Mouse (Mus musculus) heart, postnatal 25 days (tissue): ENCODE results near the gene Prkag2. TPM values are rescaled to one million over a fixed set of nuclear protein-coding genes. Genes with fewer than 3 reads are reported as not detected.

Experiments used
- DNase-seq: peaks from one replicate; pipeline ENCODE4 v3.0.0; 2022; ENCODE audit warnings: low spot score
- intact Hi-C: fragments of 180-260 bp; cut with DNase I; formaldehyde crosslinking; loops from one replicate; pipeline ENCODE4 v1.15.1; 2025
- total RNA-seq, 2 experiments: library from RNA; stranded (reverse); gene quantifications; 2 replicates each; pipeline ENCODE4 v1.2.3; 2021

Gene Prkag2
- total RNA-seq, 2 experiments from 2014 or later: 29.7 to 36.6 TPM

DNA sequence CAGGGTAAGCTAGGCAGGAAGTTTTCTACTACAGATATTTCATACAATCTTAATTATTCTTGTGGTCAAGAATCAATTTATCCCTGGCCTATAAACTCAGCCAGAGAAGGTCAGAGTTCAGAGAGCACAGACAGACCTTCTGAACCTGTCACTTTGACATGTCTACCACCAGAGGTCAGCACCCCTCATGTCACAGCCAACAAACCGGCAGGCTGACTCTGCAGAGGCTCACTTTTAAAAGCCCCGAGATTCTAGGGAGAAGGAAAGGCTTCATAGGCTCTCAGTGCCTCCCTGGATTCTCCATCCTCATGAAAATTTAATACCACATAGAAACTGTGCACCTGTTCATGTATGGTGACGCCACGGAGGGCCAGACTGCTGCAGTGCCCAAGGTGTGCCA lies 197.6 kb downstream of the Prkag2 start:
- intact Hi-C loops: loop anchor here (2.0 to 10.0 kb wide), 4 partner anchors 56 to 228 kb away; no protein-coding TSS in a partner anchor
- no peak for DNase-seq

DNA sequence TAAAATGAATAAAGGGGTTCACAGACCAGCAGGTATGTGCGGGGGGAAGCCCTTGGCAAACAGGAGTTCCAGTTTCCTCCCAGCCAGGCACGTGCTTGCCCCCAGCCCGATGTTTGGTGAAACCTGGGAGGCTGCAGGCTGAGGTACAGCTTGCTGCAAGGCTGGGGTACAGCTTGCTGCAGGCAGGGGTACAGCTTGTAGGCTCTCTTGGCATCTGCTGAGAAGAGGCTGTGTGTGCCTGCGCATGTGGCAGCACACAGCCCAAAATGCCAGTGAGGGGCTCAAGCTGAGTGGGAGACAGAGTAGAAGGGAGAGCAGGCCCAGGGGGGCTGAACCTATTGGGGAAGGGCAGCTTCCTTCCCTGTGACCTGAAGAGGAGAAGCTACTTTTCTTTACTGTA lies 204.8 kb downstream of the Prkag2 start:
- DNase-seq: no peak
- intact Hi-C loops: no loop called here

DNA sequence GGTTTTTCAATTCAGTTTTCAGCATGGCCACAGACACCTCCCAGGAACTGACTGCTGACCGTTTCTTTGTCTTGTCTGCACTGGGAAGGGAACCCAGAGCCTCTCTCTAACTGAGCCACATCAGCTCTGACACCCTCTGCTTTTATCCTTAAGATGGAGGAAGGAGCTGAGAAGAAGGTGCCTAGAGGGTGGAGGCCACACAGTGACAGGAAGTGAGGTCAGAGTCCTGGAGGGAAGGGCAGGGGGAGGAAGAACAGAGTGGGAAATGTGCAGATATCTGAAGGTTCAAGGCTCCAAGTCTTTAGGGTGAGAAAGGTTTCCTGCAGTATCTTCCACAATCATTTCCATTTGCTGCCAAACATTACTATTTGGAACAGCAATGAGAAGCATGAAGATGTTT lies 205.6 kb downstream of the Prkag2 start:
- DNase-seq: no peak

DNA sequence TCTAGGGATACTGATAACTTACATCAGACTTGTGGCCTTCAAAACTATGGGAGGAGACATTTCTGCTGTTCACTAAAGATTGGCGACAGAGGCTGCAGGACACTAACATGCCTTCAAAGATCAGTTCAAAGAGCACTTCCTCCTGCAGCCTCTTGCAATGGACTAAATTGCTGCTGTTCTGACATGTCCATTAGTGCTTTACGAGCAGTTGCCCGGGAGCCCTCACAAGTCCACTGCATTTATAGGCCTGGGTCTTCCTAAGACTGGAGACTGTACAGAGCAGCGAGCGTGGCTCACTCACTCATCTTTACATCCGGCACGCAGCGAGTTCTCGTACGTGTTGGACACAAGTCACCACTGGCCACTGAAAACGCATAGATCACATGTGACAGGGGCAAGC lies 208.0 kb downstream of the Prkag2 start:
- intact Hi-C loops: no loop called here

More for the DNA sequence above, 205.6 kb downstream of the Prkag2 start:
- intact Hi-C loops: no loop called here

DNA sequence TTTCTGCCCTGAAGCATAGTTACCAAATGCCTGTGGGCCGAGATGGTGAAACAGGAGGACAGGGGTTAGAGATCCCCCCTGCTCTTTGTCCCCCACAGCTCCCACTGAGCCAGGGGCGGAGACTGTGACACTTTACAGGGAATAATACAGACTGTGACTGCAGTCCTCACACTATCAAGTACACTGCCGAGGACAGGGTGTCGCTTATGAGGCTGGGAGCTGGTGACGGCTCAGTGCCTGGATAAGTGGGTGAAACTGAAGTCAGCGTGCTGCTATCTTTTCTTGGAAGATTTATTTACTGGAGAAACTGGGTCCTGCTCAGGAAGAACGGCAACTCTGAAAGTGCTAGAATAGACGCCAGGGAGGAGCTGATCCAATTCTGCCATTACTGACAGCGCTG lies 210.6 kb downstream of the Prkag2 start:
- no peak for DNase-seq
- intact Hi-C loops: no loop called here

More for the DNA sequence above, 208.0 kb downstream of the Prkag2 start:
- DNase-seq: no peak

DNA sequence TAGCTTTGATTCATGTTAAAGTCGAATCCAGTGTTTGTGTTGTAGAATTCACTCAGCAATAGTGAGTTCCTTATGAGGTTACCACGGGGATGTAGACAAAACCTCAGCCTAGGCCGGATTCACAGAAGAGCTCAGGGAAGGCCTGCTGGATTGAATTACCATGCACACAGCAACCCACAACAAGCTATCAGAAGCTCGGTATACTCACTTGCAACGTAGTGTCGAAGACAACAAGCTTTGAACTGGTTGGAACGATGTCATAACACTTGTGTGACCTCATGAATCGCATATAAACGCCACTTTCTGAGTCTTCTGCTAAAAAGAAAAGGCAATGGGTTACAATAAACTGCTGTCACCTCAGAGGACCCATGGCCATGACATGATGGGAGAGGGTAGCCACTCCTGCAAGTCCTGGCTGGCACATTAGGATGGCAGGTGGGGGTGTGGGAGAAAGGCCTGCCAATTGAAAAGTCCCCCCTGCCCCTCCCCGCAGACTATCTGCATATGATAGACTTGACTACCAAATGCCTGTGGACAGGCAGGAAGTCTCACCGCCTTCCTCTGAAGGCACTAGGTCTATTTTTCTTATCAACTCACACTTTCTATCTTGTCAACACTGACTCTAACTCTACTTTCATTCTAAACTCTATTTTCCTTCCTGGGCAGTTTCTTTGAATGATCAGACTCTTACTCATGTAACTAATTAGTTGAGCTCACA lies 211.4 kb downstream of the Prkag2 start:
- no peak for DNase-seq
- intact Hi-C loops: no loop called here

DNA sequence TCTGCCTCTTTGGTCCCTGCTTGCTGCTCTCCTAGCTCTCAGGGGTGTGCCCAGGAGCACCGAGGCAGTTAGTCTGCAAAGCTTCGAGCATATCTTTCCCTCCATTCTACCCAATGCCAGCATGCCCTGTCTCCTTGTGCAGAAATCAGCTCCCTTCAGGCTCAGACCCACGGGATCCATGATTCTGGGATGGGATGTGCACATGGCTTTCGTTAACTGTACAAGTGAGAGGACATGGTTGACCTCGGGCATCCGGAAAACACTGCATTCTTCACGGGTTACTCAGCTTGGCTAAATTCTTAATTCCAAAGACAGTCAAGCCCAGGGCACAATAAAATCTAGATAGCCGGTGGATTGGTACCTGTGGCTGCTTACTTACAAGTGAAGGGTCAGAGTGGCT lies 213.2 kb downstream of the Prkag2 start:
- DNase-seq: no peak
- intact Hi-C loops: no loop called here

DNA sequence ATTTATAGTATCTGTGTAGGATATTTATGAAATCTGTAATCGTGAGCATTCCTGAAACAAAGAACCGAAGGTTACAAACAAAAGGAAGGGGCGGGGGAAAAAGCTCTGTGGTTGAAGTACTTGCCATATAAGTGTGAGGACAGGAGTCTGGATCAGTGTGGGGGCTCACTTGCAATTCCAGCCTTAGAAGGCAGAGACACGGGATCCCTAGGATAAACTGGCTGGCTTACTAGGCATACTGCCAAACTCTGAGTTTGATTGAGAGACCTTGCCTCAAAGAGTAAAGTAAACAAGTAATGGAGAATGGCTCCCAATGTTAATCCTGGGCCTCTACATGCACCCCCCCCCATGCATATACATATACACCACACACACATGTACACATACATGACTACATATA lies 221.7 kb downstream of the Prkag2 start:
- intact Hi-C loops: no loop called here
- no peak for DNase-seq

DNA sequence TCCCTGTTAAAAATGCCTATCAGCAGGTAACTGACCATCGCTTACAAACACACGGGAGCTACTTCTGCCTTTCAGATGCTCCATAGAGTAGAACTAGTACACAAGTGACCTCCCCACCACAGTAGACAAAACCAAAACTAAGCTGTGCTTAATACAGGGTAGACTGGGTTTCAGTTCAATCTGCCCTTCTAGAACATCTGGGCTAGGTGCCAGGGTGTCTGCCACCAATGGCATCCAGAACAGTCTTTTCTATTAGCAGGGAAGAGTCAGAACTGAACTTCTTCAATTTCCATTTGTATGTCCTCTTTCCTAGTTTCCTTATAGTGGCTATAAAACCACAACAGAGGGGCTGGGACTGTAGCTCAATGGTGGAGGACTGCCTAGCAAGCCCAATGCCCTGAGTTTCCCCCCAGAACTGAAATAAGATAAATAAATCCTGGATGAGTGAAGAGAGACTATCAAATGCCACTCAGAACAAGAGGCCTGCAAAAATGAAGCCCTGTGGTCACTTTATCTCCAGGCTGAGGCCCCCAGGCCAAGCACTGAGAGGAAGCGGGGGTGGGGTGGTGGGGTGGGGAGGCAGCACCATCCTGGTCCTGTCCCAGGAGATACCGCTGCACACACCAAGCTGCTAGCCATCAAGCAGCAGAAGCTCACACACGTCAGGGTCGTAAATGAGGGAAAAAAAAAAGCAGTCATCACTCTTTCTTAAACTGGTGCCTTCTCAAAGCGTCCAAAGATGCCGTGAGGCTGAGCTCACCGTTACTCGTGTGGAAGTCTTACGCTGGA lies 222.4 kb downstream of the Prkag2 start:
- intact Hi-C loops: no loop called here
- DNase-seq: no peak

DNA sequence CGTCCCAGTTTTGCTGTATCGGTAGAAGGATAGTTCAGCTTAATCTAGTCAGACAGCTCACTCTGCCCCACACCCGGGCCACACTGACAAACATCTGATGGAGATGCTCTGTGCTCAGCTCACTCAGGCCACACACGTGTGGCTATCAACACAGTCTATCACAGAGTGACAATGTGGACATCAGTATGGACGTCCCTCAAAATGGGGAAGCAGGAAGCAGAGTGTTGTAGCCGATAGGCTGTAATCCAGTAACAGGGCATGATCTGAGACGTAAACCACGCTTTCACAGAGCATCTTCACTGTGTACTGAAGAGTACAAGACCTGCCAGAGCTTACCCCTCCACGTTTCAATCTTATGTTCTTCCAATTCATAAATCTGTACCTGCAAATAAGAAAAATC lies 223.8 kb downstream of the Prkag2 start:
- intact Hi-C loops: no loop called here
- DNase-seq: no peak

DNA sequence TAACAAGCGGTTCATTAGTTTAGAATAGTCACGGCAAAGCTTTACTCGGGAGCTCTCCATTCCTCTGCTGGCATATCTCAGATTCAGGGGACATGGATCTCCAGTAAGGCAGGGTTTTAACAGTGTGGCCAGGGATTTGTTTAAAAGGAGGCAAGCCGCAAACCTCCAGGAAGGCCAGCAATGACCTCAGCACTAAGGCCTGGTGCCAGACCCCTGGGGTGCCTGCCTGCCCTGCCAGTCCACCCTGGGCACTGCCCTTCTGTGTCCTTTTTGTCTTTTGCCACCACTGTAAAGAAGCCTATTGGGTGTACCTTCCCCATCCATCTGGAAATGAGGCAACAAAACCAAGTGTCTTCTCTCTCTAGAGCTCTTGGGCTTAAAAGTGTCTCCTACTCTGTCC lies 226.3 kb downstream of the Prkag2 start:
- DNase-seq: no peak
- intact Hi-C loops: no loop called here

DNA sequence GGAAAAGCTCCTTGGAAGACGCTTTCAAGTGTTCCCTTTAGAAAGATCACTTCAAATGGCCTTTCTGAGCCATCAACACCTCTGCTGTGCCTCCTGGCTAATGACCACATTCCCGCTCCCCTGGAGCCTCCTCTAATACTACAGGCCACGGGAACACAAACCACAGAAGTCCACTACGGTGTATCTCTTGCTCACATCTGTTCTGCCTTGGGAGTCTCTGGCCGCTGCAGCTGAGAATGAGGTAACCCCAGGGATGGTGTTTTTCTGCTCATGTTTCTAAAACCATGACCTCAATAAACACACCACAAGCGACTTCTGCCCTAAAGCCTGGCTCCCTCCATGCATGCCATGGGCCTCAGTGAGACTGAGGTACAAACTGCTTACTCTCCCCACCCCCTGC lies 227.2 kb downstream of the Prkag2 start:
- DNase-seq: no peak
- intact Hi-C loops: no loop called here

DNA sequence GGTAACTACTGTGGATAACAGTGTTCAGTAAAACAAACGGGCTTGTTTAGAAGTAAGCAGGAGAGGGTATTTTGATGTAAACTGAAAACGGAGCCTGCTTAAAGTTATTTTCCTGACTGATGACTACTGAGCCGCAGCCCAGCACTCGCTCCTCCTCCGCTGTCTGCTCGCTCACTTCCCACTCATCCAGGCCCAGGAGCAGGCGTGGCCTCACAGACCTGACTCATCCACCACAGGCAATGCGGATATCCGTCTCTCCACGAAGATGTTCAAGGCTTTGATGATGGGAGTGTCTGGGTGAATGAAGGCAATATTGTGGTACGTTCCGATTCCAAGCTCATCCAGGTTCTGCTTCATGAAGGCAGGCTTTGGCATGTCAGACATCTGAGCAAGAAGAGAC lies 229.2 kb downstream of the Prkag2 start:
- no peak for DNase-seq
- intact Hi-C loops: no loop called here

DNA sequence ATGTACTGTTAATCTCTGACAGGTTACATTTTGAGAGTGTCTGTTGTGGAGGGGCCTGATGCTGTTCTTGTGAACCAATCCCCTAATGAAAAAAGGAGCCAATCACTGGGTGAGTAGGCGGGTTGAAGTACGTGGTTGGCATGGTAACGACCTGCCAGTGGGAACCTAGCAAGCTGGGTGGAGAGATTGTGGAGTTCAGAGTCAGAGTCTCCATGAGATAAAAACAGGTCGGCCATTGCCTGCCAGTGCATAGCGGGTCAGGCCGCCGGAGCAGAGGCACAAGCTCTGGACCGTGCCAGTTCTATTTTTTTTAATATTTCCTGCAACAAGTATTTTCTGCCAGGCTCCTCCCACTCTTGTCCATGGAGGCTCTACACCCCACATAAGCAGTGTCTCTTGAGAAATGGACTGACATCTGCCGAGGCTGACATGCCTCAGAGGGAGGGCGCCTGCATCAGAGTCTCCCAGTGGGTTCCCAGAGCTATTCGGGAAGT lies 230.6 kb downstream of the Prkag2 start:
- DNase-seq: no peak
- intact Hi-C loops: no loop called here

DNA sequence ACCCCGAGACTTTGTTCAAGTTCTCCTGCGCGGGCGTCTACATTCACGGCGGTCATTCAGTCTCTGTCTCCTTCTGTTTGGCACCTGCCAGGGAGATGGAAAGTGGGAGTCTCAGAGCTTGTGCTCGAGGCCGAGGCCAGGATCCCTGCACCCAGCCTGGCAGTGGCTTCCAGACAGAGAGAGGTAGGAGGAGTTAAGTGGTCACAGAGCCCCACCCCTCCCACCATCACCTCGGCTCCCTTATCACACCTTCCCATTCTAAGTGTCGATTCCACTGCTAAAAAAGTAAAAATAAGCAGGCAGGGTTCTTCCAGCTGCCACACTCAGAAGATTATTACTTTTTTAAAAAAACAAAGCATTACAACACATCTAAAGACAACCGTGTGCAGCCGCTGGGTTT lies 236.6 kb downstream of the Prkag2 start:
- no peak for DNase-seq
- intact Hi-C loops: no loop called here

DNA sequence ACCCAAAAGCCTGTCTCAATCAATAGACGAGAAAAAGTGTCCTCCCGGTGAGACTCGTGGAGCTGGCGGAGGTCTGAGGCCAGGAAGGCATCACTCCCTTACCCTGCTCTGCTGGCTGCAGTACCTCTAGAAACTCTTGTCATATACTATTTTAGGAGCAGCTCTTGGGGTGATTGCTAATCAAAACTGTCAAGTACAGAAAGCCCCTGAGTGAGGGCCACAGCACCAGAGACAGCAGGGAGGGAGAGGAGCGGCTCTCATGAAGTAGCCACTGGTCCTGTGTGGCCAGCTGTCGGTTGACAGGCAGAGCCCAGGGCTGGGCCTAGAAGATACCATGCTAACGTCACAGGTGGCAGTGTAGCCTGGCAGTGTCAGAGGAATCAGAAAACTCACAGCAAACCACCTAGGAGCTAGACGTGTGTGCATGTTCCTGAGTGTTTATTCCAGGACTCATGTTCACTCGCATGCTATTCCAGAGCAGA lies 239.0 kb downstream of the Prkag2 start:
- intact Hi-C loops: no loop called here
- no peak for DNase-seq

DNA sequence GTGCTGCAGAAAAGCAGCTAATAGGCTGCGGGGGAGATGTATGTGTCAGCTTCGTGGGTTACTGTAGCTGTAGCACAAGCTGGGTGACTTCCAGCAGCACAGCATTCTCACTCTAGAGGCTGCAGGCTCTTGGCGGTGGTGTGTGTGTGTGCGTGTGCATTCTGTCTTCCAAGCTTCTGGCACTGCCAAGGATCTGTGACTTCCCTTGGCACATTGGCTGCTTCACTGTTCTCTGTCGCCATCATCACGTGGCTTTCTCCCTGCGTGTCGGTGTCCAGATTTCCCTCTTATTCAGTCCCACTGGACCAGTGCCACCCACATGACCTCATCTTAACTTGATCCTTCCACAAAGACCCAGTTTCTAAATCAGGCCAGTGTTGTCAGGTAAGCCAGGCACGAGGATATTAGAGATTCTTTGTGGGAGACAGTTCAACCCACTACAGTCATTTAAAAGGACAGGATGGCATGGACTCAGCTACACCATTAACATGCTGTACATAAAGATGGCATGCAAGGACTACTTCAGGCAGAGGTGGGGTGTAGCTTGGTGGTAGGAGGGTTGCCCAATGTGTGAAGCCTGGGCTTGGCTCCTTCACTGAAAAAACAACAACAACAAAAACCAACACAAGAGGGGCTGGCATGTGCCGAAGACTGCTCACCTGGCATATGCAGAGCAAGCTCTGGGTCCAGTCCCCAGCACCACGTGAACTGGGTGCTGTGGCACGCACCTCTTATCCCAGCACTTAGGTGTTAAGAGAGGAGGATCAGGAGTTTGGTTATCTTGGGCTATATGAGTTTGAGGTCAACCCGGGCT lies 239.6 kb downstream of the Prkag2 start:
- peak; percentile 24 for DNase-seq
- intact Hi-C loops: no loop called here

DNA sequence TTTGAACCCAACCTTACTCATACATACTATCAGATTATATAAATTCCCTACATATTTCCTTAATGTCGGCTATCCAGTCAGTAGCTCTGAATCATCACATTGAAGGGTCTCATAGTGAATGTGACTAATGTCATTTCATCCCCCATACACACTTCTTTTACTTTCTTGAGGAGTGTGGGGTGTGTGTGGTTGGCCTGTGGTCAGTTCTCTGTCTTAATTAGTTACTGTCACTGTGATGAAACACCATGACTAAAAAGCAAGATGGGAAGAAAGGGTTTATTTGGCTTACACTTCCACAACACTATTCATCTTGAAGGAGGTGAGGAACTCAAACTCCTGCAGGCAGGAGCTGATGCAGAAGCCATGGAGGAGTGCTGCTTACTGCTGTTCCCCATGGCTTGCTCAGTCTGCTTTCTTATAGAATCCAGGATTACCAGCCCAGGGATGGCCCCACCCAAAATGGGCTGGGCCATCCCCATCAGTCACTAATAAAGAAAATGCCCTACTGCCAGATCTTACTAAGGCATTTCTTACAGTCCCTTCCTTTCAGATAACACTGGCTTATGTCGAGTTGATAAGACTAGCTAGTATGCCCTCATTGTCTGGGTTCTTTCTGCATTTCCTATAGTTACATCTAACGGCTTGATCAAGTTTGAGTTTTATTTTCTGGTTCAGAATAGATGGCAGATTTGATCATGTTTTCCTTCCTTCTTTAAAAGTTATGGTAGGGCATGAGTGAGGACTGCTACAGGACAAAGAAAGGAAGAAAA lies 240.5 kb downstream of the Prkag2 start:
- DNase-seq: no peak
- intact Hi-C loops: no loop called here

DNA sequence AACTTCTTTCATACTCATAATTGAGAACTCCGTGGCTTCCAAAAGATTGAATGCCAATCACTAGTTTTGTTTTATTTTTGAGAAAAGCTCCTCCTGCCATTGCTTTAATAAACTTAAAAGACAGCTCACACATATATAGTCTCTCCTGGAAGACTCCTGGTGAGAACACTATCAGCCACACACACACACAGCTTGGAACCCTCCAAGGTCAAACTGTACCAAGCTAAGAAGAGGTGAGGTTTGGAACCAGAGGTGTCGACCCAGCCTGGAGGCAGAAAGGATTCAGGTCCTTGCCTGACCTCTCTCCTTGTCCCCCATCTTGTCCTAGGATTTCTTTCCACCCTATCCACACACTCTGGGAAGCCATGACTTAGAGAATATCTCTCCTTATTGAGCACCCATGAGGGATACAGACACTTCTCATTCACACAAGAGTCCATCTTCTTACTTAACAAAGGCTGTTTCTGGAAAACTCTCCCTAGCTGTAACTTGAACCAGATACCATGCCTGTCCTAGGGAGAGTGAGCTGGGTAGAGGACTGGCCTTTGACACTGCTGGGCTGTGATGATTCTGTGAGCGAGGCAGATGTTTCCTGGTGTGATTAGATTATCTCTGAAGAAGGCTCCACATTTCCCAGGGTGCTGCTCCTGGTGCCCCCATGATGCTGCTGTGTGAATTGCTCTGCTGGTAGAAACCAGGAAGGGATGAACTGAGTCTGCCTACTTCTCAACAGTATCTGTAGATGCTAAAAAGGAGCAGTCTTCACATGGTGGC lies 245.4 kb downstream of the Prkag2 start:
- intact Hi-C loops: no loop called here

More for the DNA sequence above, 245.4 kb downstream of the Prkag2 start:
- DNase-seq: no peak
